Comparison of ENCODE assay signal across 8 mouse cellular contexts in genomic region chr12:71863846-71864543, GRCm38 (mm10). TPM values are rescaled to one million over a fixed set of nuclear protein-coding genes. Genes with fewer than 3 reads are reported as not detected.
DNase-seq lines count a peak whose midpoint lies in the region; ATAC-seq and TF ChIP-seq lines count a peak whose summit lies in the region.

No protein-coding gene starts in this region.

- H3K27ac ChIP-seq in lung, postnatal 0 days (ENCODE audit: low read length), result 0 out of 2 replicates have a peak overlapping the region, but pooled peaks have one; percentile 11

- peak; percentile 25 for DNase-seq in kidney, adult 11 months
- DNase-seq in kidney, adult 18-20 months, result no peak
- peak; percentile 51 for DNase-seq in fat pad, adult 2 months (ENCODE audit: extremely low read depth, low read depth, low spot score)
- DNase-seq in heart, postnatal 4 days, result peak; percentile 74
- DNase-seq in lung, postnatal 0 days (ENCODE audit: low spot score), result peak; percentile 87
- no peak for DNase-seq in spleen, postnatal 14 days (ENCODE audit: low spot score in 2 of 2)
- DNase-seq in retina, postnatal 1 day, result no peak

- no peaks in the 10 kb centered on the region for H3K9me3 ChIP-seq in lung, postnatal 0 days (ENCODE audit: low read length)

- H3K4me2 ChIP-seq in lung, postnatal 0 days (replicated peaks; ENCODE audit: low read depth, low read length), result peak overlapping the region; percentile 18

- peaks cover 10% of the 10 kb centered on the region; the same call in 1 of the 2 replicates for H3K4me1 ChIP-seq in lung, postnatal 0 days (ENCODE audit: insufficient read depth, low read depth, low read length)

- WGBS in lung, postnatal 0 days, result 17% methylated on average over 10 of the region's 10 CpGs

- ATAC-seq in lung, postnatal 0 days, result peak; percentile 85
- ATAC-seq in megakaryocyte-erythroid progenitor cell, adult 5-6 weeks (replicated peaks; ENCODE audit: low FRiP score, low TSS enrichment, poor library complexity, severe bottlenecking), result no peak

- H3K36me3 ChIP-seq in lung, postnatal 0 days (ENCODE audit: insufficient read depth, low read length), result no peaks in the 10 kb centered on the region

- H3K9ac ChIP-seq in lung, postnatal 0 days (replicated peaks; ENCODE audit: low read depth), result no peak overlapping the region

- no peaks in the 10 kb centered on the region for H3K27me3 ChIP-seq in lung, postnatal 0 days (replicated peaks; ENCODE audit: insufficient read depth, low read length)

- no peak overlapping the region for H3K4me3 ChIP-seq in lung, postnatal 0 days (ENCODE audit: low read depth, low read length)

- no peak for TF ChIP-seq CTCF in lung, postnatal 0 days (IDR thresholded peaks at IDR 0.05)

- TF ChIP-seq EP300 in lung, postnatal 0 days (IDR thresholded peaks at IDR 0.05), result 0 out of 2 replicates have a peak, but pooled peaks have one; percentile 38

RNA-seq across cellular contexts. Expression of gene Daam1, which starts 33.1 kb away (rescaled TPM):
- 10 to 100 TPM; 88.8 to 92.1 TPM for total RNA-seq in heart, postnatal 4 days (2021)
- 11.0 and 12.1 TPM in 2 replicates for polyA plus RNA-seq in lung, postnatal 0 days (2015; fragmentation: Nextera tagmentation; extraction: Ambion mirVana)
- 34.9 and 41.6 TPM in 2 replicates for total RNA-seq in megakaryocyte-erythroid progenitor cell, adult 5-6 weeks (2014; fragmentation: Nextera tagmentation)
- 36.5 and 45.9 TPM in 2 replicates for total RNA-seq in megakaryocyte-erythroid progenitor cell, adult 5-6 weeks (2017)

Comparison
In these comparisons a context has a peak if more than half of its experiments do, and no peak if none do; other contexts are left out.
1. DNase-seq: peak in kidney, adult 11 months (single experiment), fat pad, adult 2 months (single experiment), heart, postnatal 4 days (single experiment) and lung, postnatal 0 days (single experiment); none in kidney, adult 18-20 months (single experiment), spleen, postnatal 14 days (0 of 2) and retina, postnatal 1 day (single experiment).